Mouse (Mus musculus): ENCODE measurements at regions not wholly inside any gene's neighbourhood (a gene's known extent, or its start where the extent isn't known, plus 50 kb on each side); places are given as distances from the start of the nearest gene placed in this dataset.
"Not testable (repeated sequence)": the region's sequence is repeated elsewhere in the genome, so short reads cannot be mapped to it uniquely, and the experiment has no call there.

DNA sequence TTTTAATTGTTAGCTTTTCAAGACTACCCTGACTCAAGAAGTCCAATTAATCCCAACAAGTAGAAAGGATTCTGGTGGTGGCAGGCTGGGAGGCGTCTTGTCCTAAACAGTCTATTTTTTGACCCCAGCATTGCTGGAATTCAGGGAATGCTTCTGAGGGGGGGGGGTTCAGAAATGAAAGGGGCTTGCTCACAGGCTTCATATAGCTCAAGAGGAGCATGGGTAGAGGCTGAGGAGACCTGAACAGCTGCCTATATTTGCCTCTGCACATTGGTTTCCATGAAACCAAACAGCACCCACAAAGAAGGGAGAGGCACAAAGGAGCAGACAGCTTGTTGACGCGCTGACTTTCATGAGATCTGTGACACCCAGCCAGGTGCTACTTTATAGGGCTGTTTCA, 247.3 kb downstream of the Fgf9 start:
- no peak for DNase-seq

DNA sequence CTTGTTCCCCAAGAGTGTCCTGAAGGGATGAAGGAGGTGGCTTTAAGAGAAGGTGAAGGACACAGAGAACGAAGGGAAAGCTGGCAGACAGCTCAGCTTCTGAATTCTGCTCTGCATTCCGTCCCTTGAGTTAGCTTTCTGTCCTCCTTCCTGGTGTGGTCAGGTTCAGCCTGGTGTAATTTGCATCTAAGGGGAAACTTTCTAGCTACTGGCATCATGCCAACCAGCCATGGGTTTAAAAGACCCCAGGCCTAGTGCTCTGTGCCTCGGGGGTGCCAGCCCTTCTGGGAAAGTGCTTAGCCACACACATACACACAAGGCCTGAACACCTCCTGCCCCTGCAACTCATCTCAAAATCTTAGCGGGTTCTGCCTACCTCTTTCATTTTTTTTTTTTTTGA, 246.9 kb downstream of the Fgf9 start:
- DNase-seq: no peak

DNA sequence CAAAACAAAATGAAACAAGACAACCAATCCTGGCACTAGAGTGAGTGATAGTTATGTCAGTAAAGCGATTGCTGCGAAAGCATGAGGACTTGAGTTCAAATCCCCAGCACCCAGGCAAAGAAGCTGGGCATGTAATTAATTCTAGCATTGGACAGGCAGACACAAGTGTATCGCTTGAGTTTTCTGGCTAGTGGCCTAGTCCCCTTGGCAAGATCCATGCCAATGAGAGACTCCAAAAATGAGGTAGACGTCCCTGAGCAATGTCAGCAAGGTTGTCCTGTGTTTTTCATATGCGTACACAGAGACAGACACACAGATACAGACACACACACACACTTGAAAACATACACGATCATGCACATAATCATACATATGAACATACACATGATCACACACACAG, 237.3 kb downstream of the Fgf9 start:
- no peak for DNase-seq

DNA sequence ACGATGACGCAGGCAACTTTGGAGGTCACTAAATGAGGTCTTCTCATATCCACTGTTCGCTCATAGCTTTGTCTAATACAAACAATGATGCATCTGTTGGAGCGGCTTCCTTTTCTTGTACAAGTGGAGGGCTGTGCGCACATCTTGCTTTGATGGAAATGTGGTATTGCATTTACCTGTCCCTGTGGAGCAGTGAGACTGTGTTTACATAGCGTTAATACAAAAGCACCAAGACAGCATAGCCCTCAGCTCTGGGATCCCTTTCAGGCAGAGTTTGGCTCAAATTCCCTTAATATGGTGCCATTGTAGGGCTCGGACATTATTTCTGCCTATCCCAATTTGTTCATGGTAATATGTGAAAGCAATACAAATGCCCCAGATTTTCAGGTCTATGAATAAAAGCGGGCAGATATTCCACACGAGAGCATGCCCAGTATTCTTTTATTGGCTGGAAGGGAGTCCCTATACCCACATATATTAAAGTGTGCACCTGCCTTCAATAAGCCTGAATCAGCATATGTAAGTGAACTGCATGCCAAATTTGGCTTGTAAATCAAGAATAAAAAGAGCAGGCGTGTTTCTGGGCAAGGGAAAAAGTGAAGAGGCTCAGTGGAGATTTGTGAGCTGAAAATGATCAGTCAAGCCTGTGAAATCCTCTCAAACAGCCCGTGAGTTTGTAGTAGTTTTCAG, 236.6 kb downstream of the Fgf9 start:
- no peak for DNase-seq

DNA sequence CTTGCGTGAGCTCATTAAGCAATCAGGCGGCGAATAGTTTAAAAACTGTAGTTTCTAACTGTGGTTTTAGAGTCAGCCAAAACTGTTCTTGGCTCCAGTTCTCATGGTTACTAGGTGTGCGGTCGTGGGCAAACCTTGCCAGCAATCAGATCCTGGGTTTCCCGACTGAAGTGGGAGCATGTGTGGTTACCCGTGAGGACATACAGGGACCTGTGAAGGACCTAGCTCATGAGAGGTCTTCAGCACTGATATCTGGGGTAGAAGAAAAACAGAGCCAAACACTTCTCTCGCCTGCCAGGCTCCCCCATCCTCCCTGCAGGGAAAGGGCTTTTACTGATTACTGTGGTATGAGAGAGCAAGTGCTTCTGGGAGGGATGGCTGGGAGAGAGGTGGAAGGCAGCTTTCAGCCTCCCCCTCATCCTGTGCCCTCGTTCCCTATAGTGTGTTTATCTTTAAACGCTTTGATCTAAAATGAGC, 230.1 kb downstream of the Fgf9 start:
- no peak for DNase-seq

DNA sequence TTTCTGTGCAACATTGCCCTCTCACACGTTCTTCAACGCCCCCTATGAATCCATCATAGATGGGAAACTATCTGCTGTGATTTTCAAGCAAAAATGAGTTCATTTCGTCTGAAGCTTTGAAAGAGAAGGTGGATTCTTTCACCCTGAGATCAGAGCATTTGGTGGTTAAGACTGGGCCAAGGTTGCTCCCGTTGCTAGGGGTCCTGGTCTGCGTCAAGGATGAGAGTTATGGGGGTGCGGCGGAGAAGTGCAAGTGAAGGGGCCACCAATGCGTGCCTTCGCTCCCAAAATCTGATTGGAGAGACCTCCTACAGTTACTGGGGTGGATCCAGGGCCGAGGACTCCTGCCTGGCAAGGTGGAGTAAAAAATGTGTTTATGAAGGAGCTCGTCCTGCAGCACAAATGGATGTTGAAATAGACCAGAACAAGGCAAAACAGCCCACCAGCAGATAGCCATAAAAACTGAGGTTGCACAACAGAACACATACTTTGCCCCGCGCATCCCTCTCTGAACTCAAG, 215.7 kb downstream of the Fgf9 start:
- DNase-seq: no peak

DNA sequence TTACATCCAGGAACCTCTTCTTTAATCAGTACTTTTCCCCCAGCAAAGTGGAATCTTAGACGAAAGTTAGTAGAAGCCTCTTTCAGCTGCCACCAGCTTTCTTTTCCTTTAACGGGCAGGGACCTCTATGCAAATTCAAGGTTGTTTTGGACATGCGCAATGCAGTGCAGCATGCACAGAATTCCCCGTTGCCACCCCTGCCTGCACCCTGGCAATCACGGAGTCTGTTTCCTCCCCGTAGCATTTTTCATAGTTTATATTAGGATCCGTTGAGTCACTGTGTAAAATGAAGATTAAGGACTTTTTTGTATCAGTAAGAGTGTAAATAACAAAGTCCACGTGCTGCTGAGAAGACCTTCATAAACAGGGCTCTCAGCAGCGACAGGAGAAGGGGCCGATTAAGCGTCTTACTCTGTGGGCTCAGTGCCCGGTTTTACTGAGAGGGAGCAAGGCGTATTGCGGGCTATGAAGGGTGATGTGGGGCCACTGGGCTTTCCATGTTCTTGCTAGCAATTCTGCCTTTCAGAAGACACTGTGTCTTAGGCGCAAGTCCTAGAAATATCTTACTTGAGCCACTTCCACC, 212.5 kb downstream of the Fgf9 start:
- DNase-seq: peak; percentile 14

DNA sequence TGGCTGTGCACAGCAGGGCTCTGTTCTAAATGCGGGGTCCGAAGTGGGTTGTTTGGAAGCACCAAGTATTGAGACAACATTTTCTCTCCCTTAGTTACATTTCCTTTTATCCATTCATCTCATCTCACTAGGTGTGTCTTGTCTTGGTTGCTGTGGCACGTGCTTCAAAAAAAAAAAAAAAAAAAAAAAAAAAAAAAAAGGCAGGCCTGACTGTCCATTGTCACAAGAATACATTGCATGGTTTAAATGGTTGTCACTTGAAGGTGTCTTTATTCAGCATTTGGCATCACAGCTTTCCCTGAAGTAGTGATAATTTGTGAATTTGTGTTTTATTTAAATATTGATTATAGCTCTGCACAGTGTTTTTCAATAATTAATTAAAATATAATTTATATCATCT, 211.9 kb downstream of the Fgf9 start:
- no peak for DNase-seq

DNA sequence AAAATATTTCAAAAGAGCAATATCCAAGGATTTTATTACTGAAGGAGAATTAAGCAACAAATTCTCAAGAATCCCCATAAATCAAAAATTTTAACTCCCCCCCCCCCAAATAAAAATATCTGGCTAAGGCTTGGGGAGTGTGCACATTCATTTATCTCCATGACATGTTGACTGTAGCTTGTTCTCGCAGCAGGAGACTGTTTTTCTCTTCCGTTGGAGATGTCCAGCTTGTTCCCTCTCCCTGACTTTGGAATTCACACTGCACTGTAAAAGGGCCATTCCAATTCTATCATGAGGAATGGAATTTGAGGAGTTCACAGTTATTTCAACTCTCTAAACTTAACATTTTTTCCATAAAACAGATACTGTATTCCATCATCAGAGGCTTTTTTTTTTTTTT, 204.1 kb downstream of the Fgf9 start:
- not testable (repeated sequence) for DNase-seq

DNA sequence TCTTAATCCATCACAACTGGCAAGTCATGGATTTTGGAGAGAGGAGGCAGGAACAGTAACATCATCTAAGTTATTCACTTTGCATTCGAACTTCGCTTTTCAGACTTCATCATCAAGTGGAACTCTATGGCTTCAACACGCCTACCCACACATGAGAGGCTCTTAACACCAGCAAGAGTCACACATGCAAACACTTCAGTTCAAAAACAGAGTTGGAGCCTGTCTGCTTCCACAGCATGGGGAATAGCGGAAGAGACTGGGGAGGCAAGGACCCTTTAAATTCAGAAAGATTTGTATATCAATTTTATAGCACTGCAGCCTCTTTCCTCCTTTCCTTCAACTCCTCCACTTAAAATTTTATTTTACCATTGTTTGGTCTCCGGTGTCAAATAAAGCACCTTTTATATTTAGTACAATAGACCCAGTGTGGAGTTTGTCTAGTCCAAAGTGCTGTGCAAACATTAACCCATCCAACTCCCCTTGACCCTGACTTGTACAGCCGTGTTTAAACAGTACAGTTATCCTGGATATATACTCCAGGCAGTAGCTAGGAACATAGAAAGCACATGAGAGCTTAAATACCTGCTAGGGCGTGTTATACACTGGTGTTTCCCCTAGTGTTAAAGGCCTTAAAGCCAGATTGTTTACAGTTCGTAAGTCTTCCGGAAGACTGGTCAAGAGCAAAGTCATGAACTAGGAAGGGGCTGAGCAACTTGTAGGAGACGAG, 203.5 kb downstream of the Fgf9 start:
- peak; percentile 51 for DNase-seq

DNA sequence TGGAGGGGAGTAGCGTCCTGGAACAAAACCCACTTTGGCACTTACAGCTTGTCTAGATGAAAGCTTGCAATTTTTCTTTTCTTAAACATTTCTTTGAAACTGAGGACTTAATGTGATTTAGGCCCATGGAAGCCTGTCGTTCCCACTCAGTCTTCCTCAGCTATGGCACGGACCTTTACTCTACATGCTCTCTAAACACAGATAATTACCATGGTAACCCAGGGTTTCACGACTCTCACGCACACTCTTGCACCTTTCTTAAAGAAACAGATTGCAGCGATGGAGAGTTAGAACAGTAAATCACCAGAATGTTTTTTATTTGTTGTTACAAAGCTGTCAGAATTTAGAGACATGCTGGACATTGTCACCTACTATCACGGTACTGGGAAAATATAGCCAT, 195.0 kb downstream of the Fgf9 start:
- DNase-seq: no peak

DNA sequence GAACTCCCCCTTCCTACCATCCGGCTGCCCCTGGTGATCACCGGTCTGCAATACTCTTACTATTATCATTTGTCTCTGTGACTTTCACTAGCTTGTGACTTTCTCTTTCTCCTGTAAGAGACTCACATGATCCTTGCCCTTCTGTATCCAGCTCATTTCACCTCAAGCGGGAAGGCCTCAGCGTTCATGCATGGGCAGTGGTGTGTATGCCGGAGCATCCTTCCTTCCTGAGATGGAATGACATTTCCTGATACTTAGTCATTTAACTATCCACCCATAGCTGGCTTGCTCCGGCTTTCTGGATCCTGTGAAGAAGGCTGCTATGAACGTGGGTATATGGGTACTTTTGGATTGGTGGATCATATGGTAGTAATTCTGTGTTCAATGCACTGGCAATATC, 194.1 kb downstream of the Fgf9 start:
- no peak for DNase-seq

DNA sequence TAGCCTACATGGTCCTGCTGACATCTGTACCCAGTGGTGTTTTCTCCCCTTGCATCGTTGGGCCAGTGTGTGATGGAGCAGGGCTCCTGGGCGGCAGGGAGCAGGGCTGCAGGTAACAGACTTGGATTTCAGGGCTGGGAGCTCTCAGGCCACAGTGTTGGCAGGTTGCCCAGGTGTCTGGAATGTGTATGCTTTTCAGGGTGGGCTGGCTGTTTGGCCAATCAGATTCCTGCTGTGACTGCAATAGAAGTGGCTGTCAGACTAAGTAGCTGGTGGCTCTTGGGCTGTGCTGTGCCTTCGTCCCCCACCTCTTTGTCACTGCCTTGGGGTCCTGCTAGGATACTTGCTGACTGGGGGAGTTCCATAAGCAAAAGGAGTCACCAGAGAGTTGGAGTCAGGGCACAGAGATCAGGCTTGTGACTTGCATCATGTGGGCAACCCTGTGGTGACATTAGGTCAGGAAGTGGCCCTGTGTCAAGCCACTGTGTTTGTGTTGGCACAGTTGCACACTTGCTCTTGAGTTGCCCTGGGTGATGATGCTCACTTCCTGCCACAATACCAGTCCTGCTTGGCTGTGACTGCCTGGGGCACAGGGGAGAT, 183.1 kb downstream of the Fgf9 start:
- peak; percentile 82 for DNase-seq

DNA sequence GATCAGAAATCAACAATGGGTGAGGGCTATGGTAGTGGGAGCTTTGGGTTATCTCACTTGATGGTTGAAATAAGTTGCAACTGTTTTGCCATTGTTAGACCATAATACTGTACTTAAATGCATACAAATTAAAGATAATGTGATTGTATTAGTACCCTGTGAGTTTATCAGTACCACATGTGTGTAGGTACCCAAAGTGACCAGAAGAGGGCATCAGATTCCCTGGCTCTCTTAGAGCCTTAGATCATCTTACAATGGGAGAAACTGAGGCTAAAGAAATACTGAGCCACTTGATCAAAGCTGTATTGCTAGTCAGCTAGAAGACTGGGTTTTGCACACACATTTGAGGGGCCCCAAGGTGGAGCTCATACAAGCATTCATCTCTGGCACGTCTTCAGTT, 155.5 kb downstream of the Fgf9 start:
- DNase-seq: no peak

DNA sequence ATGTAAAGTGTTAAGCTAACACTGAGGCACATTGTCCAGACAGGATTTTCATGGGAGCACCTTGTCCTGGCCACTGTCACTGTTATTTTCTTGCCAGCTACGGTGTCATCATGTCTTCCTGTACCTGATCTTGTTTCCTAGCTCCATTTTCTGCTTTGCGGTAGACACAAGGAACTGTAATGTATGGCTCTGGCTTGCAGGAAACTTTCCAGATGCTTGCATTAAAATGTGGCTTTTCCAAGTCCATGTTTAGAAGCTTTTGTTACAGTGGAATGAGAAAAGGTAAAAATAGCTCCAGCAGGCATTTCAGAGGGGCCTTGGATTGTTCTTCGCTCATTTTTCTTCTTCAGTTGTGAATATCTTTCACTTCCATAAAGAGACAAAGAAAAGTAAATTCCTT, 154.1 kb downstream of the Fgf9 start:
- DNase-seq: no peak

DNA sequence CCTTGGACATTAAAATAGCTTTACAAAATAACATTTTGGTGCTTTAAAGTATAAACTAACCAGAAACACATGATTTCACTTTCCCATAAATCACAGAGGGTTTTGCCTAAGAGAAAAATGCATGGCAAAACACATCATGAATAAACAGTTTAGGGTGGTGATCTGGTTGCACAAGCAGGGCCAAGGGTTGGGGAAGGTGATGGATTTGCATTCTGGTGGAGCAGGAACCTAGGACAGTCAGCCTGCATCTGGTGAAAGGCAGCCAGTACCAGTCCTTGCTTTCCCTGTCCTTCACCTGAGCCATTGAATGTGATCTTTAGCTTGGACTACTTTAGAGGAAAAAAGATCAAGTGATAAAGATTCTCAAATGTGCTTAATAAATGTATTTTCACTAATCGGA, 138.1 kb downstream of the Fgf9 start:
- DNase-seq: no peak

DNA sequence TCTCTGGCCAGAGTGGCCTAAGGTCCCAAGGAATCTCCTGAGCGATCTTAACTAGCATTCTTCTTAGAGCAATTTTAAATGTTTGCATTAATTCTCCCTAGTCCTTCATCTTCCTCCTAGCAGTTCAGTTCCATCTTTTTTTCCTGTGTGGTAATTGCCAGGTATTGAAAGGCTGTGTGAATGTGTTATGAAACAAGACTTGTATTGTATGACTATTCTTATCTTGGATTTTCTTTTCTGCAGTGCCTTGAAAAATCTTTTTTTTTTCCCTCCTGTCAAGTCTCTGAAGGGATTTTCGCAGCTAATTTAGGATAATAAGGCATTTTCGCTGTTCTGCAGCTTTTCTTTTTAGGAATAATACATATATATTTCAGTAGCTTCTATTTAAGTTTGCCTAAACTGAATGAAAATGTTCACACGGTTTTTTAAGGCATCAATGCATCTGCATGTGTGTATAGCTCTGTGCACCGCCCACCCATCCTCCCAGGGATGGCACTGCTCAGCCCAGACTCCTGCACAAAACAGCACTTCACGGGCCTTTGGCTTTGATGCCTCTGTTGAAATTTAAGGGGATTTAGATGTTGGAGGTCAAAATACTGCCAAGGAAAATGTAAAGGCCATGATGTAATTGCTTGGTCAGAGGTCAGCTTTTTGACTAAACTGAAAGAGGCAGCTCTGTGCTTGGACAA, 132.4 kb downstream of the Fgf9 start:
- no peak for DNase-seq

DNA sequence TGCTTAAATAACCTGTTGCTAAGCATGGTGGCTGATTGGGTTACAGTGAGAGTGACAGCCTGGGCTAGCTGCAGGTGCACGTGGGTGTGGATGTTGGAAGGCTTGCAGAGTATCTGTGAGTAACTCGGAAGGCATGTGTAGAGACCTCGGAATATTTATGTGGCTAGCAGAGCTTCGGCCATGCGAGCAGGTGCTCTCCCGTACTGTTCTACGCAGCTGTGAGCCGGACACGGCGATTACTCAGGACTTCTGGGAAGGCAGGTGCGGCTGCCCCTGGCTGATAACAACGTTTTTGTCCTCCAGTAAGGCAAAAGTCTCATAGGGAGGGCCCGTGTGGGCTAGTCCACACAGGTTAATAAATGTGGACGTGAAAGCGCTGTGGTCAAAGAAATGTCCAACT, 119.6 kb downstream of the Fgf9 start:
- DNase-seq: peak; percentile 6

DNA sequence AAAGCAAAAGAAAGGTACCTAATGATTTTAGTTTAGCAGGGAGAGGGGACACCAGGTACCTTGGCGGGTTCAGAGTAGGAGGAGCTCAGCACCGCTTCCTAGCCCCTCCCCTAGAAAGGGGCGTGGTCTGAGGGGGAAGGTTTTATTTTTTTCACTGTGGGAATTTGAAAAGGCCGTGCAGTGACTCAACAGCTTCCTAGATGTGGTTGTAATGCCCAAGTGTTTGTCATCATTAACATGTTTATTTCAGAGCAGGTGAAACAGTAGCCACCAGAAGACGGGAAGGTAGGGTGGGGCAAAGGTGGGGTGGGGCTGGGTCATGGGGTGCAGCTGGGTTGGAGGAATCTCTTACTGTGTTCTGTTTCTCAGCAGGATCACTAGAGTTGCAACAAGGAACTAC, 112.5 kb downstream of the Fgf9 start:
- DNase-seq: no peak

DNA sequence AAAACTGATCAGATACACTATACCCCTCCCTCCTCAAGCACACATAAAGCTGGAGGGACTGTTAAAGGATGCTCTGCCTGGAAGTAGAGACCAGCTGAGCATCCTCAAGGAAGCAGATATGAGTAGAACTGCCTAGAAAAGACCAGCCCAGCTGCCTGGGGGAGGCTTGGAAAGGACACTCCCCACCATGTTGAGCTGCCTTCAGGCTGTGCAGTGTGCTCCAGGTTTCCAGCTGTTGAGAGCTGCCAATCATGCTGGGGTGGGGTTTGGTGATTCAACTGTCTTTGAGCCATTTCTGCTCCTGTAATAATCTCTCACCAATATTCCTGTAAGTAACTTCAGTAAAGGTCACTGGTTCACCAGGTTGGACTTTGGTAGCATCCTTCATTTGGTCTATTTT, 110.4 kb downstream of the Fgf9 start:
- DNase-seq: no peak

DNA sequence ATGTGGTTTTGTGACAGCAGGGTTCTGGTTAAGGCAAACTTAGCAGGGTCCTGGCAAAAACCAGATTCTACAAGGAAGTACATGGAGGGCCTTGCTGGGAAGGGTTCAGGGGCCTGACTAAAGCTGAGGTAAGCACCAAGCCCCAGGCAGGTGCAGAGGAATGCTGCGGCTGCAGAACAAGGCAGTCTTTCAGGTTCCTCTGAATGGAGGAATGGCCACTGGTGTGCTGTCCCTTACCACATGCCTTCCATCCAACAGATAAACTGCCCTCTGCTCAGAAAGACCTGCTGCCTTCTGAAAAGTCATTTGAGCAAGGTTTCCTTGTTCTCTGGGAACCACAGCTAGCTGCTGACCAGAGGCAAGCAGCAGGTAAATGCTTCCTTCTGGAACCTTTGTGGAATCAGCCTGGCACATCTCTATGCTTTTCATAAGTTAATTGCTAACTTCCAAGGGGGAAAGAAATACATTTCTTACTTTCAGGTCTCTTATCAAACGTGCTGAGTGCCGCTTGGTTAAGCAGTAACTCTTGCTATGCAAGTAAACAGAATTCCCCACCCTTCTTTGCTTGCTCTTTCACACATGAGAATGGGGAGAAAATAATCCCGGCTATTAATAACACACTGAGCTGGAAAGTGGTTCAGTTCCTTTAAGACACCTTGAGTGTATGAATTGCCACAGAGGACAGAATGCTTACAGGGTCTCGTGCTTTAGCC, 105.5 kb downstream of the Fgf9 start:
- peak; percentile 53 for DNase-seq

DNA sequence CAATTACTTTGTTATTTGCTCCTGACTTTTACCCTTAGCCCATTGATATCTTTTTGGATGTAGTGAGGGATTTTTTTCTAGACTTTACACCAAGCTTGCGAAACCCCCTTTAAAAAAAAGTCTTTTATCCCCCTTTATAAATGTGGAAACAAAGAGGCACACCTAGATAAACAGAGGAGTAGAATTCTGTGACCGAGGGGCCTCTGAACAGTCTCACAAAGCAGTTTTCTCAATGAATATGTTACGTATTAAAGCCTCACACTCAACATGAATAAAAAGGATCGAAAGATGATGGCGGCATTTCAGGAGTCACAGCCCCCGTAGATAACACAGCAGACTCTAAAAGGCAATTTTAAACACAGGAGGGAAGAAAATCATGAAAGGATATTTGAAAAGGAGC, 104.2 kb downstream of the Fgf9 start:
- no peak for DNase-seq
